ENCODE assay signal across 17 mouse cellular contexts in genomic region chr11:8214305-8214903, GRCm38 (mm10).
DNase-seq lines count a peak whose midpoint lies in the region; ATAC-seq and TF ChIP-seq lines count a peak whose summit lies in the region.
"Had no signal": no experiment of that assay in that cellular context is flagged by ENCODE, and none has a peak within 500 bp of the region (broad histone marks: within the 10 kb centered on the region; RNA-seq: fewer than 3 reads in every experiment).

No protein-coding gene starts in this region.

- no peak for TF ChIP-seq EP300 in heart, postnatal 0 days (IDR thresholded peaks at IDR 0.05; ENCODE audit: low read depth)

- H3K36me3 ChIP-seq in heart, postnatal 0 days (replicated peaks; ENCODE audit: control insufficient read depth, insufficient read depth, low read length), result no peaks in the 10 kb centered on the region
- no peaks in the 10 kb centered on the region for H3K36me3 ChIP-seq in heart, embryonic 12.5 days
- H3K36me3 ChIP-seq: hindbrain, embryonic 15.5 days; limb, embryonic 10.5 days; liver, embryonic 13.5 days; midbrain, embryonic 13.5 days had no signal

- no peaks in the 10 kb centered on the region for H3K9me3 ChIP-seq in heart, postnatal 0 days (replicated peaks; ENCODE audit: control insufficient read depth, low read length)
- H3K9me3 ChIP-seq in heart, embryonic 12.5 days (replicated peaks), result no peaks in the 10 kb centered on the region
- H3K9me3 ChIP-seq: hindbrain, embryonic 15.5 days; limb, embryonic 10.5 days; liver, embryonic 13.5 days; midbrain, embryonic 13.5 days had no signal

- ATAC-seq in cerebellum, adult (ENCODE audit: insufficient number of reproducible peaks, low FRiP score, low TSS enrichment), result no peak
- ATAC-seq in heart, postnatal 0 days (ENCODE audit: insufficient read depth, low read depth), result no peak
- no peak for ATAC-seq in heart, embryonic 12.5 days (ENCODE audit: insufficient number of reproducible peaks, low FRiP score)
- ATAC-seq: forebrain, embryonic 16.5 days; midbrain, embryonic 13.5 days had no signal

- peak; percentile 8 for DNase-seq in cerebellum, adult 8-10 months
- DNase-seq in heart, postnatal 0 days (ENCODE audit: low spot score), result no peak
- DNase-seq in retina, postnatal 1 day, result peak; percentile 15
- no peak for DNase-seq in retina, embryonic 14.5 days (ENCODE audit: low spot score)
- no peak for DNase-seq in spleen, adult 12 weeks (ENCODE audit: low spot score)
- no peak for DNase-seq in spleen, adult 18-20 months
- DNase-seq: adrenal gland, postnatal 10 days; gastrocnemius, postnatal 25 days; kidney, adult 8-10 months; liver, embryonic 13.5 days had no signal

- H3K27ac ChIP-seq in heart, postnatal 0 days (ENCODE audit: low read depth), result 0 out of 2 replicates have a peak overlapping the region, but pooled peaks have one; percentile 2
- H3K27ac ChIP-seq in heart, embryonic 12.5 days (ENCODE audit: poor library complexity, severe bottlenecking), result no peak overlapping the region
- H3K27ac ChIP-seq: hindbrain, embryonic 15.5 days; limb, embryonic 10.5 days; liver, embryonic 13.5 days; midbrain, embryonic 13.5 days had no signal

- peaks cover 4% of the 10 kb centered on the region; the same call in 1 of the 2 replicates for H3K4me1 ChIP-seq in heart, postnatal 0 days (ENCODE audit: control insufficient read depth, insufficient read depth)
- H3K4me1 ChIP-seq in heart, embryonic 12.5 days (replicated peaks), result no peaks in the 10 kb centered on the region
- H3K4me1 ChIP-seq: hindbrain, embryonic 15.5 days; limb, embryonic 10.5 days; liver, embryonic 13.5 days; midbrain, embryonic 13.5 days had no signal

- H3K9ac ChIP-seq in heart, postnatal 0 days (replicated peaks; ENCODE audit: low read depth, low read length), result no peak overlapping the region
- no peak overlapping the region for H3K9ac ChIP-seq in heart, embryonic 12.5 days
- H3K9ac ChIP-seq: hindbrain, embryonic 15.5 days; liver, embryonic 13.5 days; midbrain, embryonic 13.5 days had no signal

- no peak overlapping the region for H3K4me3 ChIP-seq in heart, postnatal 0 days (ENCODE audit: low read depth, low read length)
- no peak overlapping the region for H3K4me3 ChIP-seq in heart, embryonic 12.5 days
- H3K4me3 ChIP-seq: hindbrain, embryonic 15.5 days; limb, embryonic 10.5 days; liver, embryonic 13.5 days; midbrain, embryonic 13.5 days; myocyte had no signal

- no peak for TF ChIP-seq CTCF in heart, postnatal 0 days (IDR thresholded peaks at IDR 0.05; ENCODE audit: low read depth)

- H3K27me3 ChIP-seq in heart, postnatal 0 days (ENCODE audit: control insufficient read depth, insufficient read depth, low read length), result no peaks in the 10 kb centered on the region
- H3K27me3 ChIP-seq in heart, embryonic 12.5 days (replicated peaks), result no peaks in the 10 kb centered on the region
- H3K27me3 ChIP-seq: hindbrain, embryonic 15.5 days; liver, embryonic 13.5 days; midbrain, embryonic 13.5 days had no signal

- WGBS in heart, postnatal 0 days, result 47% methylated on average over 2 of the region's 2 CpGs
- WGBS in heart, embryonic 12.5 days, result 64% methylated on average over 2 of the region's 2 CpGs

- H3K4me2 ChIP-seq in heart, postnatal 0 days (ENCODE audit: low read depth, low read length), result no peak overlapping the region
- H3K4me2 ChIP-seq in heart, embryonic 12.5 days, result no peak overlapping the region
- H3K4me2 ChIP-seq: hindbrain, embryonic 15.5 days; liver, embryonic 13.5 days; midbrain, embryonic 13.5 days had no signal

Comparison
In these comparisons a context has a peak if more than half of its experiments do, and no peak if none do; other contexts are left out.
1. DNase-seq: peak in cerebellum, adult 8-10 months (single experiment) and retina, postnatal 1 day (single experiment); none in heart, postnatal 0 days (single experiment), retina, embryonic 14.5 days (single experiment), spleen, adult 12 weeks (single experiment) and spleen, adult 18-20 months (0 of 2).